Mouse (Mus musculus): ENCODE results near the gene Scgb1a1. TPM values are rescaled to one million over a fixed set of nuclear protein-coding genes. Genes with fewer than 3 reads are reported as not detected.
"Not testable (repeated sequence)": the region's sequence is repeated elsewhere in the genome, so short reads cannot be mapped to it uniquely, and the experiment has no call there.

Scgb1a1 gene
- polyA plus RNA-seq, 1 experiment from 2014 or later: not detected

DNA sequence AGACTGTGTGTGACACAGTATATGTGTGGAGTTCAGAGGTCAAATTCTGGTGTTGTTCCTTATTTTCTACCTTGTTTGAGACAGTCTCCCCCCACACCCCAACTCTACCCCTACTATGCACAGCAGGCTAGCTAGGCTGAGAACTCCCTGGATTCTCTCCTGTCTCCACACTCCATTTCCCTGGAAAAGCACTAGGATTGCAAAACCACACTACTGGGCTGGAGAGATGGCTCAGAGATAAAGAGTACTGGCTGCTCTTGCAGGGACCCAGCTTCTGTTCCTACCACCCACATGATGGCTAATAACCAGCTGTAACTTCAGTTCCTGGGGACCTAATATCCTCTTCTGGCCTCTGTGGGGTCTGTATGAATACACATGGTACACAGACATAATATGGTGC is 30.1 kb downstream of the Scgb1a1 start:
- Histone ChIP-seq H3K36me3 (ENCODE audit: control insufficient read depth, insufficient read depth, low read length) (no peaks in the 10 kb centered on the region), H3K4me3 (ENCODE audit: low read depth, low read length) (no peak overlapping the region), H3K9me3 (ENCODE audit: control insufficient read depth, low read length) (no peaks in the 10 kb centered on the region), H3K9ac (ENCODE audit: low read depth, low read length) (no peak overlapping the region), H3K27me3 (replicated peaks; ENCODE audit: control insufficient read depth, insufficient read depth, low read length) (no peaks in the 10 kb centered on the region), H3K27ac (replicated peaks; ENCODE audit: low read depth, low read length) (no peak overlapping the region), H3K4me2 (ENCODE audit: low read depth, low read length) (no peak overlapping the region), H3K4me1 (ENCODE audit: control insufficient read depth, insufficient read depth, low read length) (peaks cover 8% of the 10 kb centered on the region)
- no peak for ATAC-seq (ENCODE audit: low read depth)
- DNase-seq (ENCODE audit: low spot score): no peak

GRCm38 (mm10) chr19:9055703-9056355 is 31.9 kb downstream of the Scgb1a1 start:
- Histone ChIP-seq H3K27me3 (replicated peaks; ENCODE audit: control insufficient read depth, insufficient read depth, low read length) (no peaks in the 10 kb centered on the region), H3K36me3 (ENCODE audit: control insufficient read depth, insufficient read depth, low read length) (no peaks in the 10 kb centered on the region), H3K4me3 (ENCODE audit: low read depth, low read length) (no peak overlapping the region), H3K4me1 (ENCODE audit: control insufficient read depth, insufficient read depth, low read length) (peaks cover 8% of the 10 kb centered on the region), H3K4me2 (ENCODE audit: low read depth, low read length) (no peak overlapping the region), H3K27ac (replicated peaks; ENCODE audit: low read depth, low read length) (no peak overlapping the region), H3K9me3 (ENCODE audit: control insufficient read depth, low read length) (no peaks in the 10 kb centered on the region), H3K9ac (ENCODE audit: low read depth, low read length) (no peak overlapping the region)
- DNase-seq (ENCODE audit: low spot score) (no peak), ATAC-seq (ENCODE audit: low read depth) (no peak)
- WGBS: 90% methylated on average over 4 of the region's 4 CpGs

GRCm38 (mm10) chr19:9055153-9055552 is 32.6 kb downstream of the Scgb1a1 start:
- Histone ChIP-seq H3K9ac (ENCODE audit: low read depth, low read length) (no peak overlapping the region), H3K27ac (replicated peaks; ENCODE audit: low read depth, low read length) (no peak overlapping the region), H3K4me2 (ENCODE audit: low read depth, low read length) (no peak overlapping the region), H3K36me3 (ENCODE audit: control insufficient read depth, insufficient read depth, low read length) (no peaks in the 10 kb centered on the region), H3K4me1 (ENCODE audit: control insufficient read depth, insufficient read depth, low read length) (peaks cover 8% of the 10 kb centered on the region), H3K9me3 (ENCODE audit: control insufficient read depth, low read length) (no peaks in the 10 kb centered on the region), H3K27me3 (replicated peaks; ENCODE audit: control insufficient read depth, insufficient read depth, low read length) (no peaks in the 10 kb centered on the region), H3K4me3 (ENCODE audit: low read depth, low read length) (no peak overlapping the region)
- ATAC-seq (ENCODE audit: low read depth) (no peak), DNase-seq (ENCODE audit: low spot score) (peak; percentile 67)
- 24% methylated on average over 2 of the region's 2 CpGs for WGBS

GRCm38 (mm10) chr19:9052803-9053431 is 34.8 kb downstream of the Scgb1a1 start:
- H3K9ac ChIP-seq (ENCODE audit: low read depth, low read length): no peak overlapping the region
- 28% methylated on average over 6 of the region's 6 CpGs for WGBS
- DNase-seq (ENCODE audit: low spot score) (peak; percentile 78), ATAC-seq (ENCODE audit: low read depth) (peak; percentile 91)
- no peak overlapping the region for H3K4me3 ChIP-seq (ENCODE audit: low read depth, low read length)
- H3K9me3 ChIP-seq (ENCODE audit: control insufficient read depth, low read length): no peaks in the 10 kb centered on the region
- H3K4me1 ChIP-seq (ENCODE audit: control insufficient read depth, insufficient read depth, low read length): peaks cover 8% of the 10 kb centered on the region
- H3K4me2 ChIP-seq (ENCODE audit: low read depth, low read length): no peak overlapping the region
- peak overlapping the region; percentile 35 for H3K27ac ChIP-seq (replicated peaks; ENCODE audit: low read depth, low read length)
- H3K27me3 ChIP-seq (replicated peaks; ENCODE audit: control insufficient read depth, insufficient read depth, low read length): no peaks in the 10 kb centered on the region
- H3K36me3 ChIP-seq (ENCODE audit: control insufficient read depth, insufficient read depth, low read length): no peaks in the 10 kb centered on the region

DNA sequence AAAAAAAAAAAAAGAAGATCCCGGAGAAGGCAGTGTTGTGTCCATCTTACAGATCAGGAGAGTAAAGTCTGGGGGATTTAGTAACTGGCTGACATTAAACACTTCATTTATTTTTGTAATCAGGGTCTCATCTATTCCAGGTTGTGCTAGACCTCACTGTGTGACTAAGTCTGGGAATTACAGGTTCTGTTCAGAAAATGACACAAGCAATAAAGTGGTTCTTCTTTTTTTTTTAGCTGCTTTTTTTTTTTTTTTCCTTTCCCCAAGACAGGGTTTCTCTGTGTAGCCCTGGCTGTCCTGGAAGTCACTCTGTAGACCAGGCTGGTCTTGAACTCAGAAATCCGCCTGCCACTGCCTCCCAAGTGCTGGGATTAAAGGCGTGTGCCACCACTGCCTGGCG is 35.8 kb downstream of the Scgb1a1 start:
- not testable (repeated sequence) for H3K36me3 ChIP-seq (ENCODE audit: control insufficient read depth, insufficient read depth, low read length); H3K9me3 ChIP-seq (ENCODE audit: control insufficient read depth, low read length); H3K27me3 ChIP-seq (replicated peaks; ENCODE audit: control insufficient read depth, insufficient read depth, low read length); H3K4me2 ChIP-seq (ENCODE audit: low read depth, low read length); ATAC-seq (ENCODE audit: low read depth); H3K9ac ChIP-seq (ENCODE audit: low read depth, low read length); DNase-seq (ENCODE audit: low spot score); H3K4me3 ChIP-seq (ENCODE audit: low read depth, low read length); H3K27ac ChIP-seq (replicated peaks; ENCODE audit: low read depth, low read length); H3K4me1 ChIP-seq (ENCODE audit: control insufficient read depth, insufficient read depth, low read length)
- 87% methylated on average over 4 of the region's 4 CpGs for WGBS

DNA sequence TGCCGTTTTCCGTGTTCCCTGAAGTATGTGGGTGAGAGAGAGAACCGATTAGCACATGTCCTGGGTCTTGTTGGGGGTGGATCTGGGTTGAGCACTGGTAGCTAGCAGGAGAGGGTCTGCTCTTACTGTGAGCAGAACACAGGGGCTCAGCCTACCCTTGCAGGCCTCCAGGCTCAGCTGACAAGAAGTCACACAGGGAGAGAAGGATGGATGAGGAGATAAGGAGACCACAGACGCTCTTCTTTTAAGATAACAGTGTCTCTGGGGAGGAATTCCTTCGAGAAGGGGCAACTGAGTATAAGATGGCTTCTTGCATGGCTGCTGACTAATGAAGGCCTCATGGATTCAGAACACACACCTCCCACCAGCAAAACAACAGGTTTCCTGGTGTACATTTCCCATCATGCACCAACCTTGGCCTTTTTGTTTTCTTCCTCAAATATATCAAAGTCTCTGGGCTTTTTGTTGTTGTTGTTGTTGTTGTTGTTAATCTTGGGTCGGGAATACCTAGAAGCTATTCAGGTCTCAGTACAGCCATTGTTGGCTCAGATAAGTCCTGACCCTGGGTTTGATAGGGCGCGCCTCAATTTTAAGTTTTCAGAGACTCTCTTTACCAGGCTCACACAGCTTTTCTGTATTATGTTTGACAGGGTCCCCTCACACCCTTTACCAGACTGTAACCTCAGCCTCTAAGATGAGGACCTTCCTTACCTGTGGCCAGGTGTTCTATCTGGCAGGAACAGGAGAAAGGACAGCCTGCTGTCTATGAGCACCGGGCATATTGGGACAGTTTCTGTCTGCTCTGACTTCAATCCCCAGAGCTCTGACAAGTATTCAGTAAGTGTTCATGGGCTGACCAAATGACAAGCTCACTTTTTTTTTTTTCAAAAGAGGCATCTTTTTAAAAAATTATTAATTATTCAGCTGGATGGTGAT is 37.2 kb downstream of the Scgb1a1 start:
- H3K9ac ChIP-seq (ENCODE audit: low read depth, low read length): no peak overlapping the region
- no peaks in the 10 kb centered on the region for H3K36me3 ChIP-seq (ENCODE audit: control insufficient read depth, insufficient read depth, low read length)
- peaks cover 8% of the 10 kb centered on the region for H3K4me1 ChIP-seq (ENCODE audit: control insufficient read depth, insufficient read depth, low read length)
- H3K9me3 ChIP-seq (ENCODE audit: control insufficient read depth, low read length): no peaks in the 10 kb centered on the region
- ATAC-seq (ENCODE audit: low read depth): no peak
- WGBS: 73% methylated on average over 9 of the region's 9 CpGs
- DNase-seq (ENCODE audit: low spot score): no peak
- H3K27ac ChIP-seq (replicated peaks; ENCODE audit: low read depth, low read length): no peak overlapping the region
- no peak overlapping the region for H3K4me3 ChIP-seq (ENCODE audit: low read depth, low read length)
- H3K27me3 ChIP-seq (replicated peaks; ENCODE audit: control insufficient read depth, insufficient read depth, low read length): no peaks in the 10 kb centered on the region
- no peak overlapping the region for H3K4me2 ChIP-seq (ENCODE audit: low read depth, low read length)

- Histone ChIP-seq H3K9ac (ENCODE audit: low read depth, low read length) (no peak overlapping the region), H3K36me3 (ENCODE audit: control insufficient read depth, insufficient read depth, low read length) (no peaks in the 10 kb centered on the region), H3K9me3 (ENCODE audit: control insufficient read depth, low read length) (no peaks in the 10 kb centered on the region), H3K27me3 (replicated peaks; ENCODE audit: control insufficient read depth, insufficient read depth, low read length) (no peaks in the 10 kb centered on the region), H3K4me2 (ENCODE audit: low read depth, low read length) (no peak overlapping the region), H3K27ac (replicated peaks; ENCODE audit: low read depth, low read length) (no peak overlapping the region), H3K4me1 (ENCODE audit: control insufficient read depth, insufficient read depth, low read length) (peaks cover 8% of the 10 kb centered on the region), H3K4me3 (ENCODE audit: low read depth, low read length) (no peak overlapping the region)
- DNase-seq (ENCODE audit: low spot score) (no peak), ATAC-seq (ENCODE audit: low read depth) (no peak)
- 83% methylated on average over 4 of the region's 4 CpGs for WGBS
Measured at GRCm38 (mm10) chr19:9048981-9049687, 38.6 kb downstream of the Scgb1a1 start.

DNA sequence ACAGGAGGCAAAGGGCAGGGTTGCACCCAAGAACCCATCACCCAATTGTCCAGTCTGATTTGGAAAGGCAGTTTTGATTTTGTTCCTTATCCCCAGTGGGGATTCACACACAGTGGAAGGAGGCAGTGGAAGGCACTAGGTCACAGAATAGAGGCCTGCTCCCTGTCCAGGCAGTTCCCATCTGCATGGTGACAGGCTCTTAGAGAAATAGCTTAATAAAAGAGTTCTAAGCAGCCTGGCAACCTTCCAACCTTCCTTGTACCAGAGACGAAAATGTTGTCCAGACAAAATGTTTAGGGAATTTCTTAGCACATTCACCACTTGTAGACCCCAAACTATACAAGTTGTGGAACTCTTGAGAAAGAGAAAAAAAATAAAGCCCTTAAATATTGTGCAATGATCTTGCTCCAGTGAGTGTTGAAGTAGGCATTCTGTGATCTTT is 39.8 kb downstream of the Scgb1a1 start:
- Histone ChIP-seq H3K4me2 (ENCODE audit: low read depth, low read length) (no peak overlapping the region), H3K4me1 (ENCODE audit: control insufficient read depth, insufficient read depth, low read length) (peaks cover 2% of the 10 kb centered on the region), H3K9ac (ENCODE audit: low read depth, low read length) (no peak overlapping the region), H3K27me3 (replicated peaks; ENCODE audit: control insufficient read depth, insufficient read depth, low read length) (no peaks in the 10 kb centered on the region), H3K27ac (replicated peaks; ENCODE audit: low read depth, low read length) (no peak overlapping the region), H3K36me3 (ENCODE audit: control insufficient read depth, insufficient read depth, low read length) (no peaks in the 10 kb centered on the region), H3K9me3 (ENCODE audit: control insufficient read depth, low read length) (no peaks in the 10 kb centered on the region), H3K4me3 (ENCODE audit: low read depth, low read length) (no peak overlapping the region)
- ATAC-seq (ENCODE audit: low read depth): no peak
- 17% methylated on average over 1 of the region's 1 CpGs for WGBS
- DNase-seq (ENCODE audit: low spot score): peak; percentile 62
